Mouse (Mus musculus) cerebellum, postnatal 14 days (tissue): ENCODE data around the gene Fam3c.
"Not testable (repeated sequence)": the region's sequence is repeated elsewhere in the genome, so short reads cannot be mapped to it uniquely, and the experiment has no call there.

Source experiments
- DNase-seq, 2 experiments: peaks; one replicate each; pipeline ENCODE4 v3.0.0; 2021; ENCODE audit warnings: mixed read lengths in 2 of 2

The Fam3c gene

GRCm38 (mm10) chr6:22289461-22290021 lies 66.5 kb downstream of the Fam3c start:
- no peak for DNase-seq

GRCm38 (mm10) chr6:22288737-22289460 lies 67.1 kb downstream of the Fam3c start:
- DNase-seq, result peak; percentile 64 to 66

GRCm38 (mm10) chr6:22288004-22288736 lies 67.9 kb downstream of the Fam3c start, which contains the start of gene Wnt16:
Gene Wnt16, plus strand, starts transcription at chr6:22288227.
- DNase-seq, result peak; percentile 43 to 51

GRCm38 (mm10) chr6:22282405-22282804 lies 73.6 kb downstream of the Fam3c start:
- no peak for DNase-seq

- peak; percentile 63 to 70 for DNase-seq
These were observed 75.7 kb downstream of the Fam3c start for GRCm38 (mm10) chr6:22280217-22280861.

- DNase-seq, result no peak
These were observed 78.1 kb downstream of the Fam3c start for GRCm38 (mm10) chr6:22277941-22278340.

- no peak for DNase-seq
These were observed 86.1 kb downstream of the Fam3c start for GRCm38 (mm10) chr6:22269840-22270521.

GRCm38 (mm10) chr6:22268677-22269076 lies 87.4 kb downstream of the Fam3c start:
- DNase-seq, result no peak

- DNase-seq, result no peak
These were observed 88.0 kb downstream of the Fam3c start for GRCm38 (mm10) chr6:22267807-22268667.

- DNase-seq, result no peak
These were observed 90.0 kb downstream of the Fam3c start for GRCm38 (mm10) chr6:22266018-22266417.

- DNase-seq, result not testable (repeated sequence)
These were observed 91.9 kb downstream of the Fam3c start for GRCm38 (mm10) chr6:22264094-22264493.

- no peak for DNase-seq
These were observed 93.5 kb downstream of the Fam3c start for GRCm38 (mm10) chr6:22262519-22262918.

- no peak for DNase-seq
These were observed 97.3 kb downstream of the Fam3c start for GRCm38 (mm10) chr6:22258784-22259183.
